Mouse (Mus musculus) adipose tissue, adult 10 weeks (tissue): ENCODE data around the gene Zfp551. TPM values are rescaled to one million over a fixed set of nuclear protein-coding genes. Genes with fewer than 3 reads are reported as not detected.

Experiments used
- polyA plus RNA-seq: library from polyadenylated mRNA; stranded (reverse); fragments of 350-450 nt; fragmentation: Illumina TruSeq; extraction: RNeasy Lipid Tissue Mini Kit (QIAGEN cat#74804); gene quantifications from one replicate; pipeline ENCODE4 v1.2.3, GENCODE M21; 2014; ENCODE audit warnings: low read depth, low replicate concordance

Zfp551 gene
- 1.8 TPM for polyA plus RNA-seq

GRCm38 (mm10) chr7:12422245-12422849, at the start of gene Zfp551:
TSS of gene Zfp551 (minus strand) at chr7:12422751.

GRCm38 (mm10) chr7:12369173-12369572, 53.4 kb downstream of the Zfp551 start, which contains the start of gene Vmn1r84:
TSS of gene Vmn1r84 (minus strand) at chr7:12369273.

Other genes with a start within 250 kb of the Zfp551 start
- gene Vmn1r80, start 233.5 kb downstream of the Zfp551 start, polyA plus RNA-seq: not detected
- not detected for gene Vmn1r81, start 154.5 kb downstream of the Zfp551 start, polyA plus RNA-seq
- gene Vmn1r82, start 122.3 kb downstream of the Zfp551 start, polyA plus RNA-seq: not detected
- gene Vmn1r83, start 93.3 kb downstream of the Zfp551 start, polyA plus RNA-seq: not detected
- not detected for gene Vmn1r84, start 53.5 kb downstream of the Zfp551 start, polyA plus RNA-seq
- 7.8 TPM for gene Zfp606, start 55.5 kb upstream of the Zfp551 start, polyA plus RNA-seq
- 1.0 TPM for gene 2900092C05Rik, start 89.8 kb upstream of the Zfp551 start, polyA plus RNA-seq
- gene Vmn2r53, start 186.0 kb upstream of the Zfp551 start, polyA plus RNA-seq: not detected
- not detected for gene Vmn2r54, start 217.6 kb upstream of the Zfp551 start, polyA plus RNA-seq